Mouse (Mus musculus) neural tube, embryonic 15.5 days (tissue): ENCODE data around the gene Il18r1. TPM values are rescaled to one million over a fixed set of nuclear protein-coding genes. Genes with fewer than 3 reads are reported as not detected.

Experiments used
- ATAC-seq: fragments of 200-750 bp; cut with Nextera tagmentation; 2 replicates; pipeline ENCODE4 v1.8.0; 2017; ENCODE audit warnings: mild to moderate bottlenecking, moderate TSS enrichment, moderate library complexity; ENCODE audit not compliant: low FRiP score
- H3K27ac ChIP-seq: fragments of 300-500 bp; sonication (generic); replicated peaks from 2 replicates; pipeline ENCODE4 v1.5.1; 2015; ENCODE audit warnings: mild to moderate bottlenecking, inconsistent platforms
- H3K27me3 ChIP-seq: fragments of 300-500 bp; sonication (generic); replicated peaks from 2 replicates; pipeline ENCODE4 v1.6.1; 2015; ENCODE audit warnings: inconsistent platforms
- H3K36me3 ChIP-seq: fragments of 300-500 bp; sonication (generic); 2 replicates; pipeline ENCODE4 v1.6.1; 2015; ENCODE audit warnings: inconsistent platforms
- H3K4me1 ChIP-seq: fragments of 300-500 bp; sonication (generic); 2 replicates; pipeline ENCODE4 v1.6.1; 2015; ENCODE audit warnings: inconsistent platforms
- H3K4me2 ChIP-seq: fragments of 300-500 bp; sonication (generic); 2 replicates; pipeline ENCODE4 v1.6.1; 2015; ENCODE audit warnings: inconsistent platforms, mild to moderate bottlenecking, moderate library complexity
- H3K4me3 ChIP-seq: fragments of 300-500 bp; sonication (generic); replicated peaks from 2 replicates; pipeline ENCODE4 v1.5.1; 2015; ENCODE audit warnings: mild to moderate bottlenecking, inconsistent platforms
- H3K9ac ChIP-seq: fragments of 300-500 bp; sonication (generic); replicated peaks from 2 replicates; pipeline ENCODE4 v1.6.1; 2015; ENCODE audit warnings: mild to moderate bottlenecking, inconsistent platforms
- H3K9me3 ChIP-seq: fragments of 300-500 bp; sonication (generic); replicated peaks from 2 replicates; pipeline ENCODE4 v1.6.1; 2016; ENCODE audit warnings: inconsistent platforms
- WGBS: fragments of 180-500 bp; shearing (Covaris S2); methylation state at CpG from one replicate; pipeline ENCODE4 v1.1.7; 2015; ENCODE audit warnings: mixed read lengths; 5-methylcytosine and 5-hydroxymethylcytosine counted together
- polyA plus RNA-seq: library from polyadenylated mRNA; unstranded; fragments of >200 nt; fragmentation: Nextera tagmentation; extraction: Ambion mirVana; gene quantifications from 2 replicates; pipeline ENCODE4 v1.2.1, GENCODE M21; 2015

Il18r1 gene
- polyA plus RNA-seq = 0.37 TPM in 1 of 2 replicates, not detected in the other

GRCm38 (mm10) chr1:40465477-40466430 is at the start of gene Il18r1:
Gene Il18r1, plus strand, starts transcription at chr1:40465552.
- no peak for ATAC-seq
- WGBS = 55% methylated on average over 20 of the region's 20 CpGs
- Histone ChIP-seq H3K36me3 (no peaks in the 10 kb centered on the region), H3K9ac (no peak within 1 kb of the TSS), H3K27me3 (no peaks in the 10 kb centered on the region), H3K27ac (no peak within 1 kb of the TSS), H3K9me3 (no peaks in the 10 kb centered on the region), H3K4me1 (no peaks in the 10 kb centered on the region), H3K4me2 (no peak within 1 kb of the TSS), H3K4me3 (no peak within 1 kb of the TSS)

GRCm38 (mm10) chr1:40417034-40417433 is 48.3 kb upstream of the Il18r1 start:
- Histone ChIP-seq H3K4me2 (no peak overlapping the region), H3K27ac (no peak overlapping the region), H3K27me3 (no peaks in the 10 kb centered on the region), H3K9ac (no peak overlapping the region), H3K4me3 (no peak overlapping the region), H3K36me3 (no peaks in the 10 kb centered on the region), H3K4me1 (no peaks in the 10 kb centered on the region), H3K9me3 (no peaks in the 10 kb centered on the region)
- 97% methylated on average over 2 of the region's 2 CpGs for WGBS
- ATAC-seq = no peak

- Histone ChIP-seq H3K9ac (no peak overlapping the region), H3K4me1 (no peaks in the 10 kb centered on the region), H3K4me3 (no peak overlapping the region), H3K4me2 (no peak overlapping the region), H3K27me3 (no peaks in the 10 kb centered on the region), H3K36me3 (no peaks in the 10 kb centered on the region), H3K27ac (no peak overlapping the region), H3K9me3 (no peaks in the 10 kb centered on the region)
- ATAC-seq = no peak
- WGBS = 83% methylated on average over 5 of the region's 5 CpGs
Observed at GRCm38 (mm10) chr1:40418512-40418911, 46.8 kb upstream of the Il18r1 start.

GRCm38 (mm10) chr1:40423892-40424291 is 41.5 kb upstream of the Il18r1 start:
- no peak overlapping the region for H3K9ac ChIP-seq
- no peak overlapping the region for H3K4me2 ChIP-seq
- H3K4me1 ChIP-seq = no peaks in the 10 kb centered on the region
- no peaks in the 10 kb centered on the region for H3K9me3 ChIP-seq
- H3K27me3 ChIP-seq = no peaks in the 10 kb centered on the region
- H3K27ac ChIP-seq = no peak overlapping the region
- WGBS = 87% methylated on average over 6 of the region's 6 CpGs
- no peak for ATAC-seq
- no peaks in the 10 kb centered on the region for H3K36me3 ChIP-seq
- H3K4me3 ChIP-seq = no peak overlapping the region

- H3K36me3 ChIP-seq = no peaks in the 10 kb centered on the region
- no peak overlapping the region for H3K9ac ChIP-seq
- no peak overlapping the region for H3K4me3 ChIP-seq
- no peaks in the 10 kb centered on the region for H3K4me1 ChIP-seq
- no peak for ATAC-seq
- no peaks in the 10 kb centered on the region for H3K27me3 ChIP-seq
- H3K27ac ChIP-seq = no peak overlapping the region
- 93% methylated on average over 9 of the region's 9 CpGs for WGBS
- no peak overlapping the region for H3K4me2 ChIP-seq
- no peaks in the 10 kb centered on the region for H3K9me3 ChIP-seq
Observed at GRCm38 (mm10) chr1:40427270-40427669, 38.1 kb upstream of the Il18r1 start.

- H3K9me3 ChIP-seq = no peaks in the 10 kb centered on the region
- WGBS = 85% methylated on average over 1 of the region's 1 CpGs
- H3K4me3 ChIP-seq = no peak overlapping the region
- H3K27ac ChIP-seq = no peak overlapping the region
- H3K27me3 ChIP-seq = no peaks in the 10 kb centered on the region
- H3K4me1 ChIP-seq = no peaks in the 10 kb centered on the region
- no peaks in the 10 kb centered on the region for H3K36me3 ChIP-seq
- no peak overlapping the region for H3K4me2 ChIP-seq
- H3K9ac ChIP-seq = no peak overlapping the region
- no peak for ATAC-seq
Observed at GRCm38 (mm10) chr1:40427901-40428300, 37.5 kb upstream of the Il18r1 start.

- H3K4me1 ChIP-seq = no peaks in the 10 kb centered on the region
- no peaks in the 10 kb centered on the region for H3K36me3 ChIP-seq
- H3K4me2 ChIP-seq = no peak within 1 kb of the TSS
- H3K4me3 ChIP-seq = no peak within 1 kb of the TSS
- H3K9me3 ChIP-seq = no peaks in the 10 kb centered on the region
- no peak for ATAC-seq
- 80% methylated on average over 5 of the region's 5 CpGs for WGBS
- no peak within 1 kb of the TSS for H3K27ac ChIP-seq
- H3K27me3 ChIP-seq = no peaks in the 10 kb centered on the region
- no peak within 1 kb of the TSS for H3K9ac ChIP-seq
Observed at GRCm38 (mm10) chr1:40428910-40429675, 36.3 kb upstream of the Il18r1 start, which contains the start of gene Il1rl1. Gene Il1rl1, plus strand, starts transcription at chr1:40429570.

GRCm38 (mm10) chr1:40430143-40430834 is 35.1 kb upstream of the Il18r1 start:
- H3K36me3 ChIP-seq = no peaks in the 10 kb centered on the region
- H3K27ac ChIP-seq = no peak overlapping the region
- no peaks in the 10 kb centered on the region for H3K4me1 ChIP-seq
- 90% methylated on average over 4 of the region's 4 CpGs for WGBS
- no peak for ATAC-seq
- no peaks in the 10 kb centered on the region for H3K27me3 ChIP-seq
- H3K9ac ChIP-seq = no peak overlapping the region
- H3K9me3 ChIP-seq = no peaks in the 10 kb centered on the region
- H3K4me3 ChIP-seq = no peak overlapping the region
- H3K4me2 ChIP-seq = no peak overlapping the region

- H3K4me1 ChIP-seq = no peaks in the 10 kb centered on the region
- H3K4me3 ChIP-seq = no peak overlapping the region
- no peak overlapping the region for H3K27ac ChIP-seq
- no peaks in the 10 kb centered on the region for H3K36me3 ChIP-seq
- no peak overlapping the region for H3K9ac ChIP-seq
- no peaks in the 10 kb centered on the region for H3K9me3 ChIP-seq
- WGBS = 95% methylated on average over 2 of the region's 2 CpGs
- ATAC-seq = no peak
- H3K27me3 ChIP-seq = no peaks in the 10 kb centered on the region
- H3K4me2 ChIP-seq = no peak overlapping the region
Observed at GRCm38 (mm10) chr1:40432169-40432568, 33.2 kb upstream of the Il18r1 start.

GRCm38 (mm10) chr1:40435936-40436335 is 29.4 kb upstream of the Il18r1 start:
- Histone ChIP-seq H3K4me1 (no peaks in the 10 kb centered on the region), H3K27me3 (no peaks in the 10 kb centered on the region), H3K9me3 (no peaks in the 10 kb centered on the region), H3K36me3 (no peaks in the 10 kb centered on the region), H3K4me3 (no peak overlapping the region), H3K27ac (no peak overlapping the region), H3K4me2 (no peak overlapping the region), H3K9ac (no peak overlapping the region)
- ATAC-seq = no peak
- WGBS = 87% methylated on average over 3 of the region's 3 CpGs

- H3K4me1 ChIP-seq = no peaks in the 10 kb centered on the region
Observed at GRCm38 (mm10) chr1:40437340-40437739, 28.0 kb upstream of the Il18r1 start.

More at GRCm38 (mm10) chr1:40437340-40437739, 28.0 kb upstream of the Il18r1 start:
- no peak for ATAC-seq
- no peaks in the 10 kb centered on the region for H3K27me3 ChIP-seq
- no peak overlapping the region for H3K4me3 ChIP-seq
- no peak overlapping the region for H3K27ac ChIP-seq
- no peaks in the 10 kb centered on the region for H3K9me3 ChIP-seq
- WGBS = 87% methylated on average over 2 of the region's 2 CpGs
- H3K36me3 ChIP-seq = no peaks in the 10 kb centered on the region
- H3K9ac ChIP-seq = no peak overlapping the region
- no peak overlapping the region for H3K4me2 ChIP-seq
